Mouse (Mus musculus): ENCODE data around the gene Alox12.

DNA sequence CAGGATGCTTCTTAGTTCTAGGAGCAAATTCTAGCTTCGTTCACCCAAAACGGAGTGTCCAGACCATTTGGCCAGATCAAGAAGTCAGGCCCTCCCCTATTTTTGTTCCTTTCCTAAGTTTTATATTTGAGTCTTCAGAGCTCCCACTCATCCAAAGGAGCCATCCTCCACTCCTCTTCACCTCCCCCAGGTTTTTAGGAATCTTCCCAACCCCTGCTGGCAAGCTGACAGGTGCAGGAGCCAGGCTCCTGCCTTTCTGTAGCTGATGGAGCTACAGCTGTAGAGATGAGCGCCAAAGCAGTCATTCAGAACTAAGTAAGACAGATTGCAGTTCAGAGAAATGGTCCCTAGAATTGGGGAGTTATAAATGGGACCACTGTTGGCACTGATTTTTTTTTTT lies 23.8 kb upstream of the Alox12 start:
- TF ChIP-seq CTCF (IDR thresholded peaks at IDR 0.05; ENCODE audit: low read depth, low read length) (no peak), POLR2A (IDR thresholded peaks at IDR 0.05; ENCODE audit: borderline replicate concordance, low read depth, low read length) (no peak)

Measured in bone marrow macrophage, adult 2 months (primary cell).